Mouse (Mus musculus): ENCODE data around the gene Gas7. TPM values are rescaled to one million over a fixed set of nuclear protein-coding genes. Genes with fewer than 3 reads are reported as not detected.

The Gas7 gene
- polyA plus RNA-seq, 1 experiment from 2014 or later: 13.5 TPM

DNA sequence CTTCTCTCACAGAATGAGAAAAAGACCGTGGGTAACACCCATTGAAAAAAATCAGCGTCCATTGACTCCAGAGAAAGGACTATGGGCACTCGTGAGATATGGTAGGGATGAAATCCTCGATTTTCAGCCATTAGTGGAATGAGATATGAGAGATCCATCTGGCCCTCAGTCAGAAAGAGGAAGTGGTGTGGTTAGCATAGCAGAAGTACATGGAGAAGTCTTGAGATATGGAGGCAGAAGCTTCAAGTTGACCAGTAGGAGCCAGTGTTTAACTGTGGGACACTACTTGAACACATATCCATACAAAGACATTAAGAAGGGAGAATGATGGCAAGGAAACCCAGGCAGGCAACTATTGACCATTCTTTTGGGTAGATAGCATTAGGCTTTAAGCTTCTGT lies 82.1 kb downstream of the Gas7 start:
- Histone ChIP-seq H3K4me3 (ENCODE audit: low read length) (no peak overlapping the region), H3K27ac (ENCODE audit: low read length) (no peak overlapping the region), H3K4me1 (replicated peaks; ENCODE audit: control insufficient read depth, insufficient read depth, low read length) (peaks cover 2% of the 10 kb centered on the region; the same call in 1 of the 2 replicates), H3K27me3 (ENCODE audit: control insufficient read depth, insufficient read depth, low read depth, low read length) (no peaks in the 10 kb centered on the region), H3K36me3 (ENCODE audit: control insufficient read depth, insufficient read depth, low read length) (no peaks in the 10 kb centered on the region), H3K9me3 (ENCODE audit: control insufficient read depth, low read length) (no peaks in the 10 kb centered on the region), H3K9ac (ENCODE audit: low read length) (no peak overlapping the region), H3K4me2 (ENCODE audit: low read depth, low read length) (no peak overlapping the region)
- no peak for ATAC-seq (ENCODE audit: low read depth)
- 81% methylated on average over 4 of the region's 4 CpGs for WGBS

DNA sequence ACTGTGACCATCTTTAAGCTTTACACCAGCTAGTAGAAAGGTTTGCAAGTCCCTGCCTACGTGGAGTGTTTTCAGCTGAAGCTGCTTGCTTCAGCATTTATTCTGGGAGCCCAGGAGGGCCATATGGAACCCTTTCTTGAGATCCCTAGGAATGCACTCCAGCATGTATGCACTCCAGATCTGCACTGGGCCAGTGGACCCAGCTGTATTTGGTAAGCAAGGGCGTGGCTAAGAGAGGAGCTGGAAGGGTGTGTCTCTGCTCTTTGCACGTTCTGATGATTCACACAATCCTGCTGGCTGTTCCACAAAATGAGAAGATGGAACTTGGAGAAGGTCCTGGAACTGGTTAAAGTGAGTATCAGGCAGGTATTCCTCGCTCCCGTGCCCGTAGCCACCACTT lies 83.3 kb downstream of the Gas7 start:
- H3K27ac ChIP-seq (ENCODE audit: low read length): 0 out of 2 replicates have a peak overlapping the region, but pooled peaks have one; percentile 2
- no peaks in the 10 kb centered on the region for H3K4me1 ChIP-seq (replicated peaks; ENCODE audit: control insufficient read depth, insufficient read depth, low read length)
- H3K9me3 ChIP-seq (ENCODE audit: control insufficient read depth, low read length): no peaks in the 10 kb centered on the region
- H3K27me3 ChIP-seq (ENCODE audit: control insufficient read depth, insufficient read depth, low read depth, low read length): no peaks in the 10 kb centered on the region
- H3K4me3 ChIP-seq (ENCODE audit: low read length): no peak overlapping the region
- WGBS: 65% methylated on average over 6 of the region's 6 CpGs
- H3K36me3 ChIP-seq (ENCODE audit: control insufficient read depth, insufficient read depth, low read length): no peaks in the 10 kb centered on the region
- H3K4me2 ChIP-seq (ENCODE audit: low read depth, low read length): no peak overlapping the region
- ATAC-seq (ENCODE audit: low read depth): peak; percentile 88
- H3K9ac ChIP-seq (ENCODE audit: low read length): no peak overlapping the region

DNA sequence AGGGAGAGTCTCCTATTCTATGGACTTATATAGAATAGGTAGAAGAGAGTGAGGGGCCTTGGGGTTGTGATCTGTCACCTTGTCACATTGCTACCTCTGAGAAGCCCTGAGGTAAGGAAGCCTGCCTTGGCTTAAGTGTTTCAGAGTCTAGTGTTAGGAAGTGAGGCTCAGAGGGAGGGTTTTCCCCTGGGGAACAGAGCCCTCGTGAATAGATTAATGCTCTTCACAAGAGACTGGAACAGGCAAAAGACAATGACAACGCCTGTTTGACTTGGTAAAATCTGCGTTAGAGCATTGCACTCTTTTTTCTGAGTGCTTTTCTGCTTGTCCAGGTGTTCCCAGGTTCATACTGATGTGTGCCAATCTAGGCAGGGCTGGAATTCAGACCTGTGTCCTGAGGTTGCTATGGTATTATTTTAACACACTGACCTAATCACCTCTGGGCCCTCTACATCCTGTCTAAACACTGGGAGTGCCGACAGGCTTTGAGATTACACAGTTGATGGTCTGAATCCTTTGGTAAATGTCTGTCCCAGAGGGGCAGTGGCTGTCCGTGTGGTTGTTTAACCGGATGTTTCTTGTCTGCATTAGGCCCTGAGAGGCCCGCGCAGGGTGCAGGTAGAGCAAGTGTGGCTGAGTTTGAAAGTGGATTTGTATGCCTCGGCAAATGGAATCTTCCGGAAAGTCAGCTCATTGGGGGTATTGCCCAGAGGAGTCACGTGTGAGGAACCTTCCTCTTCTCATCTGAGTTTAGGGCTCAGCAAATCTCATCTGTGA lies 89.6 kb downstream of the Gas7 start:
- H3K27ac ChIP-seq (ENCODE audit: low read length): peak overlapping the region; percentile 29; the same call in 1 of the 2 replicates
- H3K4me2 ChIP-seq (ENCODE audit: low read depth, low read length): no peak overlapping the region

DNA sequence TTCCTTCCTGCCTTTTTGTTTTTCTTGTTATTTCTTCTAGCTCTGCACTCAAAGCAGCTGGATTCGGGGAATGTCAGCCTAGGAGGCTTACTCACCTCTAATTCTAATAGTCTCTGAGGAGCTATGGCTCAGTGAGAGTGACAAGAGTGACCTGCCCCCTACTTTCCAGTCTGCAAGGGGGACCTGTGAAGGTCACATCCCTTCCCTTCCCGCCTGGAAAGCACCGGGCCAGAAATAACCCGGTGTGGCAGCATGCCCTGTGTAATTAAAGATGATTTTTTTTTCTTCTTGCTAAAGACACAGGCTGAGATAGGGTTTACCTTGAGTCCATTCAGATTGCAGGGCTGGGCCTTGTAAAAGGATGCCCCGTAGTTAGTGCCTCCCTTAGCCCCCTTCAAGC lies 91.3 kb downstream of the Gas7 start:
- Histone ChIP-seq H3K9ac (ENCODE audit: low read length) (no peak overlapping the region), H3K9me3 (ENCODE audit: control insufficient read depth, low read length) (no peaks in the 10 kb centered on the region), H3K4me3 (ENCODE audit: low read length) (no peak overlapping the region), H3K4me2 (ENCODE audit: low read depth, low read length) (no peak overlapping the region), H3K4me1 (replicated peaks; ENCODE audit: control insufficient read depth, insufficient read depth, low read length) (peaks cover 15% of the 10 kb centered on the region), H3K36me3 (ENCODE audit: control insufficient read depth, insufficient read depth, low read length) (no peaks in the 10 kb centered on the region), H3K27me3 (ENCODE audit: control insufficient read depth, insufficient read depth, low read depth, low read length) (no peaks in the 10 kb centered on the region), H3K27ac (ENCODE audit: low read length) (no peak overlapping the region)
- no peak for ATAC-seq (ENCODE audit: low read depth)
- 37% methylated on average over 5 of the region's 5 CpGs for whole genome bisulfite sequencing

More for the DNA sequence above, 89.6 kb downstream of the Gas7 start:
- Histone ChIP-seq H3K9me3 (ENCODE audit: control insufficient read depth, low read length) (no peaks in the 10 kb centered on the region), H3K36me3 (ENCODE audit: control insufficient read depth, insufficient read depth, low read length) (no peaks in the 10 kb centered on the region), H3K27me3 (ENCODE audit: control insufficient read depth, insufficient read depth, low read depth, low read length) (no peaks in the 10 kb centered on the region), H3K9ac (ENCODE audit: low read length) (no peak overlapping the region), H3K4me3 (ENCODE audit: low read length) (no peak overlapping the region), H3K4me1 (replicated peaks; ENCODE audit: control insufficient read depth, insufficient read depth, low read length) (peaks cover 15% of the 10 kb centered on the region)
- 20% methylated on average over 11 of the region's 11 CpGs for WGBS
- ATAC-seq (ENCODE audit: low read depth): peak; percentile 62

DNA sequence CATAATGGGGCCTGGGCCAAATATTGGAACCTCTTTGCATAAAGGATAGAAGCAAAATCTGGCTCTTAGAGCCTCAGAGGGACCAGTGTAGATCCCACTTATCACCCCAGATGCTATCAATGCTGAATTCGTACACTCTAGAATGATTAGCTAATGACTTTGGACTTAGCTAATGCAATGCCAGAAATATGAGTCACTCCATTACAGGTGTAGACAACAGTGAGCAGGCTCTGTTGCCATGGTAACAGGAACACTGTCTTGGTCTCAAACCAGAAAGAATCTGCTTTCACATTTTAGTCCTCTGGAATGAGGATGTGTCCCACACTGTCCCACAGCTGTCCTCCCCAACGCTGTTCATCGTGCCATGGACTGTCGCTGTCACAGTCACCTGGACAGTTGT lies 94.1 kb downstream of the Gas7 start:
- H3K27ac ChIP-seq (ENCODE audit: low read length): no peak overlapping the region
- H3K4me3 ChIP-seq (ENCODE audit: low read length): no peak overlapping the region
- H3K4me1 ChIP-seq (replicated peaks; ENCODE audit: control insufficient read depth, insufficient read depth, low read length): peaks cover 15% of the 10 kb centered on the region
- WGBS: 51% methylated on average over 4 of the region's 4 CpGs
- H3K4me2 ChIP-seq (ENCODE audit: low read depth, low read length): no peak overlapping the region
- no peak overlapping the region for H3K9ac ChIP-seq (ENCODE audit: low read length)
- no peaks in the 10 kb centered on the region for H3K27me3 ChIP-seq (ENCODE audit: control insufficient read depth, insufficient read depth, low read depth, low read length)
- H3K36me3 ChIP-seq (ENCODE audit: control insufficient read depth, insufficient read depth, low read length): no peaks in the 10 kb centered on the region
- no peaks in the 10 kb centered on the region for H3K9me3 ChIP-seq (ENCODE audit: control insufficient read depth, low read length)
- ATAC-seq (ENCODE audit: low read depth): no peak

DNA sequence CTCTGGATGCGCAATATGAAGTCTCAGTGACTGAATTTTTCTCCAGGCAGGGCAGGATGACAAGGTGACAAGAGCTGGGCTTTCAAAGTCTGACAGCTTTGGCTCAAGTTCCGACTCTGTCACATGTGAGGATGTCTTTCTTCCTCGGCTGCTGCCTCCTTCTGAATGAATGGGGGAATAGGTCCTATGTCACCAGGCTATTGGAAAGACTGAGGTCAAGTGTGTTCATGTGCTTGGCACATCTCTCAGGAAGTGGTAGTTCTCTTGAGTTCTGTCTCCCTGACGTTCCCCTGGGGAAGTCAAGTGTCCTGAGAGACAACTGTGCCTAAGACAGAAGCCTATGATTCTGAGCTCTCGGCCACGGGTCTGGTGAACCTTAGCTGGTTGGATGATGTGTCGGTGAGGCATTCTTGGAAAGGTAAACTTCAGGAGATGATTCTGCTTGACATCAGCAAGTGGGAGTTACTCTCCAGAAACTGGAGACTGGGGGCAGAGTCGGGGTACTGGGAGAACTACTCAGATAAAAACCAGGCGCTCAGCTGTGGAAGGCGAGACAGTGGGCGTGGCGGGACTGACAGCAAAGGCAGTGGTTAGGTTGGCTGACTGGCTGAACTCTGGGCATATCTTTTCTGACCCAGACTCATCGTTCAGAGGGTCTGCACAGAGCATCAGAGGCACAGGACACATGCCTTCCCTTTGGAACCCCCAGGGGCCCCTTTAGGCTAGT lies 94.7 kb downstream of the Gas7 start:
- WGBS: 48% methylated on average over 13 of the region's 13 CpGs
- no peaks in the 10 kb centered on the region for H3K9me3 ChIP-seq (ENCODE audit: control insufficient read depth, low read length)
- no peak overlapping the region for H3K4me2 ChIP-seq (ENCODE audit: low read depth, low read length)
- peaks cover 11% of the 10 kb centered on the region for H3K4me1 ChIP-seq (replicated peaks; ENCODE audit: control insufficient read depth, insufficient read depth, low read length)
- H3K9ac ChIP-seq (ENCODE audit: low read length): no peak overlapping the region
- no peak overlapping the region for H3K27ac ChIP-seq (ENCODE audit: low read length)
- H3K4me3 ChIP-seq (ENCODE audit: low read length): no peak overlapping the region
- H3K36me3 ChIP-seq (ENCODE audit: control insufficient read depth, insufficient read depth, low read length): no peaks in the 10 kb centered on the region
- no peak for ATAC-seq (ENCODE audit: low read depth)
- H3K27me3 ChIP-seq (ENCODE audit: control insufficient read depth, insufficient read depth, low read depth, low read length): no peaks in the 10 kb centered on the region

DNA sequence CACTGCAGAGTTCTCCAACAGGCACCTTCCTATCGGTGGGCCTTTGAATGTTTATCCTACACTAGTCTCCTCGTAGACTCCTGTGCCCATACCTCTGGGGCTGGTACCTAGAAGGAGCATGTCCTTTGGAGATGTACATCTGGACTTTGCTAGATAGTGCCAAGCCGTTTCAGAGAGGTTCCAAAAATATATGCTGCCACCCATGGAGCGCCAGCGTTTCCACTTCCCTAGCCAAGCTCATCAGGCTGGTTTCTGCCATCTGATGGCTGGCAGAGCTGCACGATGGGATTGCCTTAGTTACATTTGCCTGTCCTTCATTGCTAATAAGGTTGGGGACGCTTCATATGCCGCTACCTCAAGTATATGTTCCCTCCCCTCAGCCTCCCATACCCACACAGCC lies 97.2 kb downstream of the Gas7 start:
- Histone ChIP-seq H3K4me1 (replicated peaks; ENCODE audit: control insufficient read depth, insufficient read depth, low read length) (peaks cover 3% of the 10 kb centered on the region; the same call in 1 of the 2 replicates), H3K9me3 (ENCODE audit: control insufficient read depth, low read length) (no peaks in the 10 kb centered on the region), H3K27me3 (ENCODE audit: control insufficient read depth, insufficient read depth, low read depth, low read length) (no peaks in the 10 kb centered on the region), H3K4me2 (ENCODE audit: low read depth, low read length) (no peak overlapping the region), H3K4me3 (ENCODE audit: low read length) (no peak overlapping the region), H3K27ac (ENCODE audit: low read length) (no peak overlapping the region), H3K9ac (ENCODE audit: low read length) (no peak overlapping the region), H3K36me3 (ENCODE audit: control insufficient read depth, insufficient read depth, low read length) (no peaks in the 10 kb centered on the region)
- no peak for ATAC-seq (ENCODE audit: low read depth)
- 82% methylated on average over 8 of the region's 8 CpGs for WGBS

DNA sequence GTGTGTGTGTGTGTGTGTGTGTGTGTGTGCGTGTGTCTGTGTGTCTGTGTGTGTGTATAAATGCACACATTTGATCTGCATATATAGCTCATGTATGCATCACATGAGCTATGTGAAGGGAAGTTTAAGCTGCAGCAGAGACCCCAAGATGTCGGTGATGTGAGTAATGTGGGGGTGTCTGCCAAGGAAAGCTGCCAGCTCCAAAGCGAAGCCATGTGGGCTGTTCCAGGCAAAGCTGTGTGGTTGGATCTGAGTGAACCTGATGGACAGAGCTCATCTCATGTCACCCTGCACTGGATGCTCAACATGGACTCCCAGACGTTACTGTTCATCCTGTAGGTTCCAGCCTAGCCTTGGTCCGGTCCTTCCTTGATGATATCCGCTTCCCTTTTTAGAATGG lies 99.0 kb downstream of the Gas7 start:
- no peak for ATAC-seq (ENCODE audit: low read depth)
- Histone ChIP-seq H3K9ac (ENCODE audit: low read length) (no peak overlapping the region), H3K4me2 (ENCODE audit: low read depth, low read length) (no peak overlapping the region), H3K9me3 (ENCODE audit: control insufficient read depth, low read length) (no peaks in the 10 kb centered on the region), H3K36me3 (ENCODE audit: control insufficient read depth, insufficient read depth, low read length) (no peaks in the 10 kb centered on the region), H3K27ac (ENCODE audit: low read length) (no peak overlapping the region), H3K4me1 (replicated peaks; ENCODE audit: control insufficient read depth, insufficient read depth, low read length) (peaks cover 3% of the 10 kb centered on the region; the same call in 1 of the 2 replicates), H3K4me3 (ENCODE audit: low read length) (no peak overlapping the region), H3K27me3 (ENCODE audit: control insufficient read depth, insufficient read depth, low read depth, low read length) (no peaks in the 10 kb centered on the region)
- 73% methylated on average over 6 of the region's 6 CpGs for WGBS

DNA sequence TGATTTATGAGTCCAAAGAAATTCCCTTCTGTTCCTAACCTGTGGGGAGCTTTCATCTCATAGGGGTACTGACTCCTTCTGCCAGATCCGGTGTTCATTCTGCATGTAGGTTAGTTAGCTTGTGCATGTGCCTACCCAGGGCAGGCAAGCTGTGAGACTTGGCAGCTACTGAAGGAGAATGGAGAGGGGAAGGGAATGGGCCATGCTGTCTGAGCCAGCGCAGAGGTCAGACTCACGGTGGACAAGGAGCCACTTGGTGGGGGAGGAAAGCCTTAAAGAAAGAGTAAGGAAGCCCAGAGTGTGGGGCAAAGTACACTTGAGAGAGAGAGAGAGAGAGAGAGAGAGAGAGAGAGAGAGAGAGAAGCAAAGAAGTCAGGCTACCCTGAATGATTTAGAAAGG lies 101.1 kb downstream of the Gas7 start:
- no peak for ATAC-seq (ENCODE audit: low read depth)
- Histone ChIP-seq H3K9me3 (ENCODE audit: control insufficient read depth, low read length) (no peaks in the 10 kb centered on the region), H3K27me3 (ENCODE audit: control insufficient read depth, insufficient read depth, low read depth, low read length) (no peaks in the 10 kb centered on the region), H3K4me1 (replicated peaks; ENCODE audit: control insufficient read depth, insufficient read depth, low read length) (peaks cover 3% of the 10 kb centered on the region; the same call in 1 of the 2 replicates), H3K9ac (ENCODE audit: low read length) (no peak overlapping the region), H3K4me2 (ENCODE audit: low read depth, low read length) (no peak overlapping the region), H3K27ac (ENCODE audit: low read length) (no peak overlapping the region), H3K36me3 (ENCODE audit: control insufficient read depth, insufficient read depth, low read length) (no peaks in the 10 kb centered on the region), H3K4me3 (ENCODE audit: low read length) (no peak overlapping the region)
- WGBS: 53% methylated on average over 3 of the region's 3 CpGs
